Mouse (Mus musculus): Measurements from ENCODE around the gene Nmt1.
A peak's percentile ranks its signal among the peaks of the same experiment; 100 is the strongest.

Nmt1 gene

DNA sequence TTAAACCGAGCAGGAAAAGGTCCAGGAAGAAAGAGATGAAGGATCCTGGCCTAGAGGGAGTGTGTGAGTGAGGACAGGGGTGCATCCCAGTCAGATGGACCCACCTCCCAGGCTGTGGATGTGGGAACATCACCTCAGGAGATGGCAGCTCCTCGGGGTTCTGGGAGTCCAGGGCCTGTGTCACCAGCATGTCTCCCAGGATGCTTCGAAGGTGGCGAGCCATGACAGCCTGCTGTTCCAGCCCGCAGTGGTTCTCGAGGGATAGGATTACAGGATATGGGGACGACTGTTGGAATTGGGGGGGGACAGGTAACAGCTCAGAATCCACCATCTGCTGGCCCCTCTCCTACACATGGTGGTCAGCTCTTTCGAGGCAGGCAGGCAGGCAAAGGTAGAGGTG, 48.6 kb downstream of the Nmt1 start:
- no peak for DNase-seq (ENCODE audit: low spot score in 2 of 2)

DNA sequence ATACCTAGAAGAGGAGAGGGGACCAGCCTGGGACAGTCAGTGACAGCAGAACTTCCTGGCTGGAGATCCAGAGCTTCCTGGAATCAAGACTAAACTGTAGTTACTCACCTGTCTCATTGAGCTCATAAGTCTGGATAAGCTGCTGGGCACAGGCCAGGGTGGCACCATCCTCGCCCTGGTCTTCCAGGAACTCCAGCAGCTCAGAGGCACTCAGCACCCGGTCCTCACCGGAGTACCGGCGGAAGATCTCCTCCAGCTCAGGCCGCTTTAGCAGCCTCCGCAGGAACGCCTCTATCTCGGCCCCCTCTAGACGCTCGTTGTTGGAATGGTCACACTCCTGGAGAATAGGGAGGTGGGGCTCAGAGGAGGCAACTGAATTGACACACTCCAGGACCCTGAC, 50.1 kb downstream of the Nmt1 start:
- DNase-seq (ENCODE audit: low spot score in 2 of 2) = no peak

DNA sequence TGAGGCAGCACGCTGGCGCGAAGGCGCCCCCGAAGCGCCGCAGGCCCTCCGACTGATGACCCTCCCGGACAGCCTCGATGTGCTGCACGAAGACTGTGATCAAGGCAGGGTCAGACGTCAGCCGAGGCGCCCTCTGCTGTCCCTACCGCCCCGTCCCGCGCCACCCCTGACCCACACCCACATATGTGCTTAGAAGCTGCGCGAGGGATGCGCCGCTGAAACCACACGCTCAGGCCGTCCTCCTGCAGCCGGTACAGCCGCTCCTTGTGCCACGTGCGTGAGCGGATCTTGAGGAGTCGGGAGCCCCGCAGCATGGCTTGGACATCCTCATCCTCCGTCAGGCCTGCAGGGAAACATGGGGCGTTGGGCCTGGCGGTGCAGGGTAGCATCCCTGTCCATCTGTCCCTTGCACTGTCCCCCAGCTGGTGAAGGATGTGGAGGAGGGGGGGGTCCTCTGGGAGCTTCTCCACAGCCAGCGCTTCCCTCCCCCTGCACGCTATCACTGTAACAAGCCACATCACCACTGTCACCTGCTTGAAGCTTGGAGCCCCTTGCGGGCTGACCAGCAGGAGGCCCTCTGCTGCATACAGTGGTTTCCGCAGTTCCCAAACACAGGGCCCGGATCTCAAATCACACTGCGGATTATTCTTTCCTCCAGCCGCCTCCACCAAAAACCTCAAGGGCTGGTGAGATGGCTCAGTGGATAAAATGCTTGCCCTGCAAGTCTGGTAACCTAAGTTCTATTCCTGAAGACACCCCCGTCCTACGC, 52.5 kb downstream of the Nmt1 start:
- DNase-seq (ENCODE audit: low spot score in 2 of 2) = no peak

DNA sequence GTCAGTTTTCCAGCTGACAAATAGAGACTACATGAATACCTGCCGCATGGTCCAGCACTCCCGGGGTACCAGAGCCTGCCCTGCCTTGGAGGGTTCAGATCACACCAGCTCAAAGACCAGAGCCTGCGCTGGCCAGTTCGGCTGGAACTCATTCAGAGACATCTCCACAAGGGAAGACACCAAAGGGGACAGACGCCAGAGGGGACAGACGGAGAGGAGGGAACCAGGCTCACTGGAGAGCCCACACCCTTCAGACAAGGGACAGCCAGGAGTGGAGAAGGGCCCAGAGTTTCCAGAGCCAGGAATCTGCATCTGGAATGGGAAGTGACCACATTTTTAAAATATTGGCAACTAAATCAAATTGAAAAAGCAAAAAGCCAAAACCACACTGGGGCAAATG, 53.6 kb downstream of the Nmt1 start:
- DNase-seq (ENCODE audit: low spot score in 2 of 2) = no peak

DNA sequence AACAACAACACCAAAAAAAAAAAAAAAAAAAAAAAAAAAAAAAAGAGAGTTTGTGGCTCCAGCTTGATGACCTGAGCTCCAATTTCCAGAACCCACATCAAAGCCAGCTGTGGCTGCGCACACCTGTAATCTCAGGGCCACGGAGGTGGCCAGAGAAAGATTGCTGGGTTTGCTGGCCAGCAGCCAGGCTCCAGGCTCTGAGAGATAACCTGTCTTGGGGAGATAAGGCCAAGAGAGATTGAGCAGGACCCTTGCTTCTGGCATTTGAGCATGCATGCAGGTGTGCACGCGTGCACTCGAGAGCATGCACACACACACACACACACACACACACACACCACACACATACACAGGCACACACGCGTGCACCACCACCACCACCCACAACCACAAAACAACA, 65.3 kb downstream of the Nmt1 start:
- no peak for DNase-seq (ENCODE audit: low spot score in 2 of 2)

DNA sequence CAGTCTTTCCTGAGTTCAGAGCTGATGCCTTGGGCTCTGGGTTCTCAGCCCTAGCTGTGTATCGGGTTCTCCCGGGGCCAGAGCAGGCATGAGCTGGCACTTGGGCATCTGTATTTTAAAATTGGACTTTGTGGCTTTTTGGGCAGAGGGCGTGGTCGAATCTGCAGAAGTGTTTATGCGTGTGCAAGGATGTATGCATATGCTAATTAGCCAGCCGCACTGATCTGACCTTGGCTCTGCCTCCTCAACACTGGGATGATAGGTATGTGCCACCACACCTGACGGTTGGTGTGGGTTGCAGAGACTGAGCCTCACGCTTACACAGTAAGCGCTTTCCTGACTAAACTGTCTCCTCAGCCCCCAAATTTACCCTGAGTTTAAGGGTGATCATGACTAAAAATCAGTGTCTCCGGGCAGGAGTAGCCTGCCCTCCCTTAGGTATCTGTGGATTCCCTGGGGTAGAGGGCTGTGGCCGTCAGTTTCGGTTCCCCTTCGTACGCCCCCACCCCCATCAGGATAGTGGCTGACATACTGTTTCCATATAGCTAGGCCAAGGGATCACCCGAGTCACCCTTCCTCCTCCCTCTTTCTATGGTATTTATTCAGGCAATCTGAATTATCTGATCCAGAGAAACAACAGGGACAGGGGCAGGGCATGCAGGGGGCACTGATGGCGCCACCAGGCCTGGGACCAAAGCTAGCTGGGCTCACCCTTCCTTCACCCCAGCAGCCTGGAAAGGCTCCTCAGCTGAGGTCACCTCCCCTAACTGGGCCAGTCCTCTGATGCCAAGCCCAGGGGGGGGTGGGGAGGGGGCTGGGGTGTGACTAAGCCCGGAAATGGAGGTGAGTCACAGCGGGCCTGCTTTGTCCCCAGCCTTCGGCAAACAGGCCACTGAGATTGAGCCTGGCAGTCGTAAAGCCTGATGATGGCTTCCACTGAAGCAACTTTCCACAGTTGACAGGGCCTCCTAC, 66.2 kb downstream of the Nmt1 start:
- peak; percentile 29 to 47 for DNase-seq (ENCODE audit: low spot score in 2 of 2)

DNA sequence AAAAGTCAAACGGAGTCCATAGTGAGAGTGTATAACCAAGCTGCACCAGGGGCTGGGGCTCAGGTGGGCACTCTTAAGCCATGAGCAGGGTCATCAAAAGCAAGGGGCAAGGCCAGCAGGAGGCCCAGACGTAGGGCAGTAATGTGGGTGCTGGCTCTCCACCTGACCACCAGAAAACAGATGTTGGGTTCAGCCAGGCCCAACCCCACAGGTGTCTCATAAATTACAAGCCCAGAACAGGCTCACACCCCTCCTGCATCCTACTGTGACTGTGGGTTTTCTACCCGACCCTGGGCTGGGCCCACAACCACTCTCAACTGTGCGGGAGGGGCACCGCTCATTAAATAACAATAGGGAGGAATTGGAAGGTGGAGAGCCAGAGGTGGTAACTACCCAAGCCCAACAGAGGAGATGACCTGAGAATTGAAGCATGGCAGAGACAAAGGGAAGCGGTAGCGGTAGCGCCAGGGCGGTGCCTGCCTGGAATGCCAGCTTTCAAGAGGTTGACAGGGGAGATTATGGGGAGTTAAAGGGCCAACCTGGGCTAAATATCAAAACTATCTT, 67.2 kb downstream of the Nmt1 start:
- DNase-seq (ENCODE audit: low spot score in 2 of 2) = no peak

DNA sequence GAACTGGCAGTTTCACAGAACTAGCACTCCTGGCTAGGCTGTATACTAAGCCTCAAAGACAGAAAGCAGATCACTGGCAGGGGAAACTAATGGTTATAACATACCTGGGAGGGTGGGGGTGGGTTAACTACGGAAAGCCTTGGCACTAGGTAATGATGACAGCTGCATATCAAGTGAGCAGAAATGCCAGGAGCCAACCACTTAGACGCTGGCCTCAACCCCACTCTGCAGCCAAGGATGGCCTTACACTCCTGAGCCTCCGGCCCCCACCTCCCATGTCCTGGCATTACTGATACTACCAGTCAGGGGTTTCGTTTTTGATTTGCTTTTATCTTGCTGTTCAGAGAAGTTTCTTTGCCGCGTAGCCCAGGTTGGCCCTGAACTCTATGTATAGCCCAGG, 67.8 kb downstream of the Nmt1 start:
- no peak for DNase-seq (ENCODE audit: low spot score in 2 of 2)

DNA sequence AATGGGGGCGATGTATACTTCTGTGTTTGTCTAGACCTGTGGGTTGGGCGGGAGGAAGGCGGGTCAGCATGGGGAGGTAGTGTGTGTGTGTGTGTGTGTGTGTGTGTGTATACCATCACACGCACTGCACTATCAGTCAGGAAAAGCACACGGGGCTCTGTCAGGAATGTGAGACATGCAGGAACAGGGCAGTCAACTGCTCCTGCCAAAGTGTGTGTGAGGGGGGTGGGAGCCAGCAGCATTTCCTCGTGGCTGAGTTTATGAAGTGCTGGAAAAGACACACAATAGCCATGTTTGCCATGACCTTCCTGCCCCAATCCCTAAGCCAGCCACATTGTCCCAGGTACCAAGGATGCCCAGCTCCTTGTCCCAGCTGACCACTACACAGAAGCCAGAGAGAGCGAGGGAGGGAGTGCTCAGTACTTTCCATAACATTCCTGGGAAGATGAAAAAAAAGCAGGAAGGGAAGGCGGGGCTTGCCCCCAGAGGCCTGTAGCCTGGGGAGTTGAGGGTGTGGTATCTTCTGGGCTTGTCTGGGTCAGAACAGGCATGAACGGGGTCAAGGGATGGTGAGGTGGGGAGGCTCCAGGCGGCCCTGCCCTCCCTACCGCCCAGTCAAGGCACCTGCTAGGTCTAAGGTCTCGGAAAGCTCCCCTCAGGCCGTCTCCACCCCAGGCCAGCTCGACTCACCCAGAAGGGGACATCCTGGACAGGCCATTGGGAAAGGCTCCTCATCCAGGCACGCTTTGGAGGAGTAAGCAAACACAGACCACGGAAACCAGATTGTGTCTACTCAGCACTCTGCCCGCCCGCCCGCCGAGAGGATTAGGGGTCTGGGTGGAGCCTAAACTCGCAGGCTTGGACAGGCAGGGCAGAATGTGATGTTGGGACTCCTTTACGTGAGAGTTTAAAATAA, 69.2 kb downstream of the Nmt1 start:
- DNase-seq (ENCODE audit: low spot score in 2 of 2) = no peak

DNA sequence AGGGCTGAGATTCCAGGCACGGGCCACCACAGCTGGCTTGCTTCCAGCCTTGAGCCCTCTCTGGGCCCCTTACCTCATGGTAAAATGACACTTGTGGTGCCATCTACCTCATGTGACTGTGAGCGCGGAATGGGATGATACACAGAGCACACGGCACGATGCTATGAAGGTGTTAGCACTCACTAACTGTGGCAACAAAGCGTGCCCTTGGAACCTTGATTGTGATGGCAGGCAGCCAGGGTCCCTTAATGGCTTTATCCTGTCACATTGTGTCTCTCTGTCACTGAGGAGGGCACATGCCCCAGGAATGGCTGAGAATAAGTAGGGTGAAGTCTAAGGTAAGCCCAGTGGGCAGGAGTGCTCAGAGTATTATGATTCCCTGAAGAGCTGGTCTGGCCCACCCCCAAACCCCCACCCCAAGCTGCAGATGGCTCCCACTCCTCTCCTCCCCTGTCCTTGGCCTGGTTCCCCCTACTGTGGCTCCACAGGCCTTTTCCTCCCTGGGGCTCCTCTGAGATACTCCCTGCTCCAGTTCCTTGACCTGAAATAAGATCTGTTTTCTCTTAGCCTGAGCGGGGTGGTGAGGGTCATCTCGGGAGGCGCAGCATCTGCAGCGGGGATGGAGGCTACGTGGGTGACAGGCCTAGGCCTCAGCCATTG, 70.7 kb downstream of the Nmt1 start:
- no peak for DNase-seq (ENCODE audit: low spot score in 2 of 2)

DNA sequence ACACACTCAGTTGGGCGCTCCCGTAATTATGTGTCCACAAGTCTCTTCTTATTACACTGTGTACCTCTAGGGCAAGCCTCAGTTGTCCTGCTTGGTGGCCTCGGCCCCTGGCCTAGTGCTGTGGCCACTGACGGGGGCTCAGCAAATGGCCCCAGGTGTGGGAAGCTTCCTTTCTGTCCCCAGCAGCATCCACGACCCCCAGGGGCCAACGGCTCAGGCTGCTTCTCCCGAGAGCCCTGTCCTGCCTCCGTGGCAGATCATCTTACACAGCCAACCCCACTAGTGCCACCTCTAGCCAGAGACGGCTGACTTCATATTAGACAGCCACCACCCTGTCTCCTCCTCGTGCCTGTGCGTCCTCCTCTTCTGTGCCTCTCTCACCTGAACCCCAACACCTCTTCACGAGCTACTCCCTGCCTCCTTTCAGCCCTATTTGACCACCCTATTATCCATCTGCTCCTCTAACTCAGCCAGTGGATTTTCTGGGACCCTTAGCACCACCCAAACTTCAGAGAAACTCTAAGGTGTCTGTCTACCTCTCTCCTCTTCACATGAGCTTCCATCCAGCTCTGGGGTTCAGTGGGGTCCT, 71.5 kb downstream of the Nmt1 start:
- DNase-seq (ENCODE audit: low spot score in 2 of 2) = no peak

DNA sequence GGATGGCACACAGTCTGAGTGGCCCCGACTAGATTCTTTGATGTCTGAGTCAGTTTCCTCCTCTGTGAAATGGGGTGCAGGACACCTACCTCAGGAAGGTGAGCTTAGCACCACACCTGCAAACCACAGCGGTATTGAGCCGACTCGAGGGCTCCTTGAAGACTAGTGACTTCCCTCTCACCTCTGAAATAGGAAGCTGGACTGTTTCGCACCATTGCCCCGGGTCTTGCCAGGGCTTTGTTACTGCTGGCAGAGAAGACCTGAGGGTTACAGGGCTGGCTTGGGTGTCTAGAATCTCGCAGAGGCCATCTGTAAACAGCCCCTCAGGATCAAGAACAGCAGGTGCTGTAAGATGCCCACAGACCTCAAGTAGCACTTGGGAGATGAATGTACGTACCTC, 72.4 kb downstream of the Nmt1 start:
- no peak for DNase-seq (ENCODE audit: low spot score in 2 of 2)

DNA sequence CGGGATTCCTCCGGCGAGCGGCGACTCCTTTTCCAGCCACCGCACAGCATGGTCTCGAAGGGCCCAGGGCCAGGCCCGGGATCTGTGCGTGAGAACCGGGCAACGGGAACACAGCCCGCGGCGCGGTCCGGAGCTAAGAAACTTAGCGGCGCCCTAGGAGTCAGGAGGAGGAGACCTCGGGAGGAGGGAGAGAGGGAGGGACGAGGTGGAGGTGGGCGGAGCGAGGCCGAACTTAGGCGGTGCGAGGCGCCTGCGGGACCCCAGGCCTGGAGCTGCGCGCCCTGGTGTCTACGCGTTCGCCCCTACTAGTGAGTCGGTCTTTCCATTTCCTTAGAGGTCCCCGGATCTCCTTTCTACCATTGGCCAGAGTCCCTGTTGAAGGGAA, 73.5 kb downstream of the Nmt1 start, which contains the start of the genes Plcd3 and Acbd4:
Plcd3 (minus strand) TSS at position 178 of the 385 bp plus-strand sequence.
Acbd4 (plus strand) TSS at position 202 of the 385 bp plus-strand sequence.
- peak in 1 of 2 experiments; percentile 18 for DNase-seq (ENCODE audit: low spot score in 2 of 2)

DNA sequence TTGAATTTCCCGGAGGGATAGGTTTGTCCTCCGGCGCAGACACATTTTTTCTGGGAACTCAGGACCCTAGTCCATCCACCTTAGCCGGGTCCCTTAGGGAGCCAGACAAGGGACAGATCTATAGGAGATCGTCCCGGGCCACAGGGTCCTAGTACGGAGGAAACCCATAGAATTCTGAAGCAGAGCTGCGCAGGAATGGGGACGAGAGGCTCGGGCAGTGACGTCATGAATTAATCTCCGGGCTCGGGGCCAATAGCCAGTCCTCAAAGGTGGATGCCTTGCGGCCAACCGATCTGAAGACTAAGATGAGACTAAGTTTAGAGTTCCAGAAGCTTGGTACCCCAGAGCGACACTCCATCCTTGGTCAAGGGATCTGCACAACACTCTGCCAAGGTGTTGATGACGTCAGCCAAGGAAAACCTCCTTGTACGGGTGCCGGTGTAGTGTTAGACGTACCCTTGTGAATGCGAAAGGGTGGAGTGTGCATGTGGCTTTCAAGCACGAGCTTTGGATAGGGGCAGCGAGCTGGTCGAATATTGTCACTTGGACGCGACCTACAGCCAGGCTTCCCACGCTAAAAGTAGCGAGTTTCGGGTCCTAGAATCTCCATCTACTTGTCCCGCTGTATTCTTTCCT, 74.0 kb downstream of the Nmt1 start:
- peak; percentile 53 to 55 for DNase-seq (ENCODE audit: low spot score in 2 of 2)

DNA sequence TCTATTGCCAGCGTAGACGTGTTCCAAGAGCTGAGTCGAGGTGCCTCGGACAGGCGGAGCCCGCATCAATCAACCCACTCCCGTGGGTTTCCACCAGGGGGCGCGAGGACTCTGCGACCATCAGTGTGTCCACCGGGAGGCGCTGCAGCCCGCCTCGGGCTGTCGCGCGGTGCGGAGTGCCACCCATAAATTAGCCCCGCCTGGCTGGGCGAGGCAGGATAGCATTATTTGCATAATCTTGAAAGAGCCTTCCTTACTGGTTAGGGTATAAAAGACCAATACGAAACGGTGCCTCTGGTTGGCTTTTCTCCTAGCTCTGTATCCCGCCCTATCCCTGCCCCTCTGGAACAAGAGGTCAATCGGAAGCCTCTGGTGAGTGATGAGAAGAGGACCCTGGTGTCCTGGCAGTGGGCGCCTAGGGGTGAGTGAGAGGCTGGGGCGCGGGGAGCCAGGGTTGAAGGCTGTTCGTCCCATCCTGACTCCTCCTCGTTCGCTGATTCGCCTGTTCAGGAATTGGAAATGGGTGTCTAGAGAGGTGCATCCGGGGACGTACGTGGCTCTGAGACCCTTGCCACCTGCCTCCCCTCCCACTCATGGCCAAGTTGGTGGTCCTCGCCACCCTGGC, 74.8 kb downstream of the Nmt1 start:
- peak; percentile 98 for DNase-seq (ENCODE audit: low spot score in 2 of 2)

DNA sequence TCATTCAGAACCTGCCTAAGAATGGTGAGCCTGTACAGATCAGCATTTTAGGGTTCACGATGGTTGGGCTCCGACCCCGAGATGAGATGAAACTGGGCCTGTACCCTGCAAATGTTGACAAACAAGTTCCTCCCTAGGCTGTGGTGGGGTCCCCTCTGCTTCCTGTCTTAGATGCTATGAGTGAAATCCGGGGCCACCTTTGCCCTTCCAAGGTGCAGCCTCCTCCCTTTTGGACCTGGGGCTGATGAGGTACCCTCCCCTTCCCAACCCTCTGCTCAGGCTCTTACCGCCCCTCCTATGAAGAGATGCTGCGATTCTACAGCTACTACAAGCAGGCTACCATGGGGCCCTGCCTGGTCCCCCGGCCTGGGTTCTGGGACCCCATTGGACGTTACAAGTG, 75.6 kb downstream of the Nmt1 start:
- DNase-seq (ENCODE audit: low spot score in 2 of 2) = no peak

DNA sequence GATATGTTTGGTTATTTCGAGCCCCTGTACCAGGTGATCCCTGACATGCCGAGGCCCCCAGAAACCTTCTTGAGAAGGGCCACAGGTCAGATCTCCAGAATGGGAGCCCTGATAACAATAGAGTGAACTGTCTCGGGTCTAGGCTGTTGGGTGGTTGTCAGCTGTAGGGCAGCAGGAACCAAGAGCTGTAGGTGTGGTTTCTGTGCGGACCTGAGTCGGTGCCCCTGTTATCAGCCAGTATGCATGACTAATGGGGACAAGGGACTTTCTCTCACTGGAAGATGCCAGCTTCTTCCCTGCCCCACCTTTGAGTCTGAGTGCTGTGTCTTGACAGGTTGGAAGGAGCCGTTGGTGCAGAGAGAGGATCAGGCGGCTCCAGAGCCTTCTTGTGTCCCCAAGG, 76.5 kb downstream of the Nmt1 start:
- DNase-seq (ENCODE audit: low spot score in 2 of 2) = no peak

DNA sequence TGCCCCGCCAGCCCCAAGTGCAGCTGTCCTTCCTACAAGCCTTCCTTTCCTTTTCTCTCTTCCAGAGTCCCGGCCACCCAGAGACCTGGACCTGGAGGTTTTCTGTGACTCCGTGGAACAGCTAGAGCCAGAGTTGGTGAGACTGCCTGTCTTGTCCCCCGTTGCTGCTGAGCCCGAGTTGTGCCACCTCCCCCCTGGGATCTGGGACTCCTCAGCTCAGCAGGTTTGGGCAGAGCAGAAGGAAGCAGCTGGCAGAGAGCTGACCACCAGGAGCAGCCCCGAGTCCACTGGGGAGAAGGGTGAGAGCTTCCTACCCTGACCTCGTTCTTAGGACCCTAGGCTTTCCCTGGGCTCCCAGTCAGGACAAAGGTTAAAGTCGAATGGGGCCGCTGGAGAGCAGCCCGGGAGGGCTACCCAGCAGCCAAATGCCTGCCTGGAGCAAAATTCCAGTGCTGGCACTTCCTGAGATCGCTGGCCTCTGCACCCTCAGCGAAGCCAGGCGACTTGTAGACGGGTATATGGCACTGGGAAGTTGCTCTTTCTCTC, 77.3 kb downstream of the Nmt1 start:
- no peak for DNase-seq (ENCODE audit: low spot score in 2 of 2)

DNA sequence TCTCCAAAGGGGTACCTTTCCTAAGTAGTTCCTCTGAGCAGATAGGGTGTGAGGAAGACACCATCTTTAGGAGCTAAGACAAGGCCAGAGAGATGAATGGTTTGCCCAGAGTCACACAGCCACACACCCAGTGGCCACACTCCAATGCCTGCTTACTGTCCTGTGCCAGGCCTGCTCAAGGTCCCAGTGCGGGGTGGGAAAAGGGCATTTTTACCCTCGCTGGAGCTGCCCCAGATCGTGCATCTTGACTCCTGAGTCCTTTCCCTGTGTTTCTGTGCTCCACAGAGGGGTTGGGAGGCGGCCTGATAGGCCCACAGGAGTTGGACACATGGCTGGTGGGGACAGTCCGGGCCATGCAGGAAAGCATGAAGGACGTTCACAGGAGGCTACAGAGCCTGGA, 77.8 kb downstream of the Nmt1 start:
- DNase-seq (ENCODE audit: low spot score in 2 of 2) = no peak

Measured in natural killer cell, adult 2 months (primary cell).